Mouse (Mus musculus) heart, postnatal 25 days (tissue): Measurements from ENCODE around the gene Lrmda. TPM values are rescaled to one million over a fixed set of nuclear protein-coding genes. Genes with fewer than 3 reads are reported as not detected.

ENCODE experiments used
- DNase-seq: peaks from one replicate; pipeline ENCODE4 v3.0.0; 2022; ENCODE audit warnings: low spot score
- intact Hi-C: fragments of 180-260 bp; cut with DNase I; formaldehyde crosslinking; loops from one replicate; pipeline ENCODE4 v1.15.1; 2025
- total RNA-seq, 2 experiments: library from RNA; stranded (reverse); gene quantifications; 2 replicates each; pipeline ENCODE4 v1.2.3; 2021

Gene Lrmda
- total RNA-seq, 2 experiments from 2014 or later, result 0.83 to 1.8 TPM

DNA sequence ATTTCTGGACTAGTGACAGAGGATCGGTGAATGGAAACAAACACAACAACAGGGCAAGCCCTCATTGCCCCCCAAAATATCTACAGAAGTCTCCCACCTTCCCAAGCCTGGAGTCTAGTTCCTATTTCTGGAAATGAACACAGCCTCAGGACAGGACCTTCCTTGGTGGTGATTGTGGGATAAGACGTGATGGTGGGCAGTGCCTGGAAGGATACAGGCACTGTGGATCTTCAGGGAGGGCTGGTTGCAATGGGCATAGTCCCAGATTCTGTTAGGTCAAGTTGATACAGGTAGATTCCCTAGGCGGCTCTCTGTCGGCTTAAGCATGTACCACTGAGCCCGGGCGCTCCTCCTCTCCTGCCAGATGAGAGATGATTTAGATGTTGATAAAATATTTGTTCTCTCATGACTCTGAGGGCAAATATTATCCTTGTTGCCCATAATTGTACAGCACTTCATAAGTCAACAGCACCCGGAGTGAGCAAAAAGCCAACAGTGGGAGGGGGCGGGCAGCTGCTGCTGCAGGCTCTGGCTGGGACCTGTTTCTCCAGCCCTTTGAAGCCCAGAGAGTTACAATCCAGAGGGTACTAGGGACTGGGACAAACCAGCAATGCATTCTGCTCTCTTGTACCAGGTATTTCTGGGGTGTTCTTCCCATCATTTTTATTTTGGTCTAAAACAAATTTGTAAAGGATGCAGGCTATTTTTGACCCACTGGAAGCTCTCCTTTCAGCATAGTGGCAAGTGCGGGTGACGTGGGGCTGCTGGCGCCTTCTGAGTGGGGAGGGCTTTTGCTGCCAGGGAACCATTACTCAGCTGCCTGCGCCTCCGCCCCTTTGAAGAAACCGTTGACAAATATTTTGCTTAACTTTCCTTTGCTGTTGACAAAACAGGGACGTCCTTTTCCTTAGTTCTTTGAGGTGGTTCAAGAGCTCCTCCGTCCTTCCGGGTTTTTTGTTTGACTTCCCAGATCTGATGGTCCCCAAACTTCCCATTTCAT lies 630.8 kb downstream of the Lrmda start:
- no peak for DNase-seq
- intact Hi-C loops, result loop anchor here (5.0 to 10.0 kb wide), 2 partner anchors 112 to 165 kb away; no protein-coding TSS in a partner anchor

DNA sequence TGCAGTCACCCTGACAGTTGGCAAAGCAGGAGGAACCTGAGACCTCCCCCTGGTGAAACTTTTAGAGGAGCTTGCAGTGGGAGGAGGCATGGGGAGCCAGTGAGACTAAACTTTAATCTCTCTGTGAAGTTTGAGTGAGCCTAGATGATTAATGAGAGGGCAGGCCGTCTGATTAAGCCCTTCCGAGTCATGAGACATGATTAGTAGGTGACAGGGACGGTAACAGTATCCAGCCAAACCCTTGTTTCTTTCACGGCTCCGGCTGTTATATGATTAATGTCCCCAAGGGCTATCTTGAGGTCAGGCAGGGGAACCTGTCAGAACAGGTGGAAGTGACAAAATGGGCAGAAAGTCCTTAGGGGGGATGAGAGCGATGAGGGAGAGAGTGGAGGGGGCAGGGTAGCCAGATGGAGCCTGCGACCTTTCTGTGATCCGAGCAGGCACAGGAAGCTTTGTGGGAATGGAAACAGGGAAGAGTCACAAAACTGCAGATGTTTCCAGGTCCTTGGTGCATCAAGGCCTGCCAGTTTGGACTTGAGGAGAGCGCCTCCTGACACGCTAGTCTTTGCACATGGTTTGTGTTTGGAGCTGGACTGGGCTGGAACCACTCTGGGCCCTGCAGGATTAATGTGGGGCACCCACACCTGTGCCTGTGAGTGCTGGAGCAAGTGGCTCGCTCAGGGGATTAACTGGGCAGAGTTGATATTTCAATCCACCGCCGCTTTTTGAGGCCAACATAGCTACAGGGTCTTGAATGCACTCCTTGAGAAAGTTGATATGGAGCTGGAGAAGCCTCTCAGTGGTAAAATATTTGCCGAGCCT lies 631.8 kb downstream of the Lrmda start:
- no peak for DNase-seq
- intact Hi-C loops, result no loop called here

DNA sequence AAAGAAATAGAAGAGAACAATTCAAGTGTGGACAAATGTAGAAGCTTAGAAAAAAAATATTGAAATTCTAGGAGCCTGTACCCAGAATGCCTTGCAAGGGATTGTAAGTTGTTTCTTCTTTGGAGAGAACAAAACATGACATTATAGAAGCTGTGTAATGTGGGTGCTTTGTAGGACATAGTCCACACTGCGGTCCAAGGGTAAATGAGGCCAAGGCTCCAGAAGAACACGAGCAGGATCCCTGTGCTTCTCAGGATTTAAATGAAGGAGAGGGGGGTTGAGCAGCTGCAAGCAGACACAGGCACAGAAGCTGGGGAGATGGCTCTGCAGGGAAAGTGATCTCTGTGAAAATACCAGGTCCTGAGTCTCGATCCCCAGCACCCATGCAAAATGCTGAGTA lies 643.0 kb downstream of the Lrmda start:
- DNase-seq, result no peak
- intact Hi-C loops, result no loop called here

GRCm38 (mm10) chr14:22666437-22666836 lies 646.9 kb downstream of the Lrmda start:
- no peak for DNase-seq
- intact Hi-C loops, result no loop called here

DNA sequence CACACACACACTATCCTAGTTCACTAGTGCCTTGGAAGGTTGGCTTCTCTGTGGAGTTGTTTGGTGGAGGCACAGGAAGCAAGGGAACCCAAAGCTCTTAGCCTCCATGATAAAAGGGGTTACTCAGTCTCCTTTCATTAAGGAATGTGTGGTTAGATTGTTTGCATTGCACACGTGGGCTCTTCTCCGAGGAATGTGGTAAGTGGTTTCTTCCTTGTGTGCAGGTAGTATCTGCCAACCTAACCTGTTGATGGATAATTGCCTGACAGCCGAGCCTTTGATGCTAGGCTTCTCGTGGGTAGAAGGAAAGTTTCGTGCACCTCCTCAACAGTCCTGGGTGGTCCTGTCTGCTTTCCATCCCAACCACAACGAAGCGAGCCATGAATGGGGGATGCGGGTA lies 648.8 kb downstream of the Lrmda start:
- DNase-seq, result no peak
- intact Hi-C loops, result no loop called here

- no peak for DNase-seq
- intact Hi-C loops, result no loop called here
Observed at GRCm38 (mm10) chr14:22668711-22669110, 649.2 kb downstream of the Lrmda start.

- no peak for DNase-seq
- intact Hi-C loops, result no loop called here
Observed at GRCm38 (mm10) chr14:22673581-22673980, 654.1 kb downstream of the Lrmda start.

DNA sequence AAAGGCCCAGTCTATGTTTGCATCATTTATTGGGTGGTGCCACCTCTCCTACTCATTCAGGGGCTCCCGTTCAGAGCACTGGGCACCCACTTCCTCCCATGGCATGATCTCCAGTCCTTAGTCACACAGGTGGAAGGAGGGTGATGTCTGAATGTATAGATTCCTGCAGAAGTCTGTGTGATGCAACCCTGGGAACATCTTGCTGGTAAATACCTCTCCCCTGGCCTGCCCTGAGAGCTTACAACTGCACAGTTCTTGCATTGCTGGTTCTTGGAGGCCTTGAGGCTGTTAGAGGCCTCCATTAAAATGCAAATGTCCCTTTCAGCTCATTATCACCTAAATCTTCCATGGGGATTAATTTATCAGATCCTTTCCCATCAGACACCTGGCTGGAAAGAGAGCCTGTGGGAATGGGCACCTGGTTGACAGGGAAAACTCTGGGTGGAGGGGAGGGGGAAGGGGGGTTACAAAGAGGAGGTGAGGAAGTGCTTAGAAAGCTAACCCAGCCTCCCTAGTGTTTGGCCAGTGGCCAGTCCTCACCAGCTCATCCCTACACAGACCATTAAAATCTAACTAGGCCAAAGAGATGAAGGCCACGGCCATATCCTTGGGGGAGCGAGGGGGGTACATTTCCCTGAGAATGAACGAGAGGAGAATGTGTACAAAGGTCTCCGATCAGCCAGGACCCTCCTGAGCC lies 659.6 kb downstream of the Lrmda start:
- intact Hi-C loops, result no loop called here
- no peak for DNase-seq

GRCm38 (mm10) chr14:22679705-22680643 lies 660.5 kb downstream of the Lrmda start:
- DNase-seq, result no peak
- intact Hi-C loops, result no loop called here

GRCm38 (mm10) chr14:22686886-22687285 lies 667.4 kb downstream of the Lrmda start:
- intact Hi-C loops, result no loop called here
- no peak for DNase-seq

- intact Hi-C loops, result no loop called here
- DNase-seq, result no peak
Observed at GRCm38 (mm10) chr14:22688399-22688798, 668.9 kb downstream of the Lrmda start.

- intact Hi-C loops, result no loop called here
Observed at GRCm38 (mm10) chr14:22695448-22695847, 675.9 kb downstream of the Lrmda start.

DNA sequence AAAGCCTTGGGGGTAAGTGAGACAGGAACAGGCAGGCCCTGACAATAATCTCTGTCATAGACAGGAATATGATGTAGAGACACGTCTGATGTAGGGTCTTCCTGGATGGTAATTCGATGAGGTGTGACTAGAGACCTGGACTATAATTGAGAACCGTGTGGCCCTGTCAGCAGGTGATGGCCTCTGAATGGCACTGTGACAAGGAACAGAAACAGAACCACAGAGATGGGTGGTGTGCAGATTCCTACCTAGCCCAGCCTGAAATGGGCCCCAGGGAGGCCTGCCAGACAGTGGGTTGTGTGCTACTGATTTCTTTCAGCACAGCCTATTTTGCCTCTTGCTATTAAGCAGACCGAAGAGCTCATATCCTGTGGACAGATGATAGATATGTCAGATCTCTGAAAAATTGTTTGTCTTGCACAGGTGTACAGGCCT lies 676.4 kb downstream of the Lrmda start:
- intact Hi-C loops, result no loop called here

More at GRCm38 (mm10) chr14:22695448-22695847, 675.9 kb downstream of the Lrmda start:
- DNase-seq, result no peak

DNA sequence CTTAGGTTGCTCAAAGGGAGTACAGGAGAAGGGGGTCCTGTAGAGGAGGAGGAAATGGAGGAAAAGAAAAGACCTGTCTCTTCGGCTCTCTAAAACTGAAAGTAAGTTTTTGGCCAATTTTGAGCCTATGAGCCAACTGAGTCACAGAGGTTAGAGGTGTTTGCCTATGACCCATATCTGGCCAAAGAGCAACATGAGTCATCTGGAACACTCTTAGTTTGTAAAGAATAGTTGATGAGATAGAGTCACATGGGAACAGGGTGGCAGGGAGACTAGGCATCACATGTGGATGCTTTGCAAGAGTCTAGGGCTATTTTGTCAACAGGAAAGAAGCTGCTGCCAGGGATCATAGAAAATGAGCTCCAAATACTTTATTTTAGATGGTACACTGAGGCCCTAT lies 680.7 kb downstream of the Lrmda start:
- intact Hi-C loops, result no loop called here

More for the DNA sequence above, 676.4 kb downstream of the Lrmda start:
- DNase-seq, result no peak

DNA sequence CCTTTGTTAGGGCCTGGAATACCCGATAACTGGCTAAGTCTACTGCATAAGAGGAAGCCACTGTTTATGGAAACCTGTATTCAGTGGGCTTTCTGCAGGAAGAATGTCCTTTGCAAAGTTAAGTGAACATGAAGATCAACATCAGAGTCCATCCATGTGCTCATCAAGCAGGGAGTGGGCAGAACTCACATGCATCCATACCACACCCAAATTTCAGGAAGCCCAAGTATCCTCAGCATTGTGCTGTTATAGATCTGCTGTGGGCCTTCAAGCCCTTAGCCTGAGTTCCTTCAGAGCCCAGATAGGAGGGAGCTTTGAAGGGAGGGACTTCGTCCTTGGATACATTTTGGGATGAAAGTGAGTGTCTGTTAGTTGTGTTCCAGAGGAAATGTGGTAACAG lies 681.2 kb downstream of the Lrmda start:
- intact Hi-C loops, result no loop called here
- DNase-seq, result no peak

More for the DNA sequence above, 680.7 kb downstream of the Lrmda start:
- no peak for DNase-seq

DNA sequence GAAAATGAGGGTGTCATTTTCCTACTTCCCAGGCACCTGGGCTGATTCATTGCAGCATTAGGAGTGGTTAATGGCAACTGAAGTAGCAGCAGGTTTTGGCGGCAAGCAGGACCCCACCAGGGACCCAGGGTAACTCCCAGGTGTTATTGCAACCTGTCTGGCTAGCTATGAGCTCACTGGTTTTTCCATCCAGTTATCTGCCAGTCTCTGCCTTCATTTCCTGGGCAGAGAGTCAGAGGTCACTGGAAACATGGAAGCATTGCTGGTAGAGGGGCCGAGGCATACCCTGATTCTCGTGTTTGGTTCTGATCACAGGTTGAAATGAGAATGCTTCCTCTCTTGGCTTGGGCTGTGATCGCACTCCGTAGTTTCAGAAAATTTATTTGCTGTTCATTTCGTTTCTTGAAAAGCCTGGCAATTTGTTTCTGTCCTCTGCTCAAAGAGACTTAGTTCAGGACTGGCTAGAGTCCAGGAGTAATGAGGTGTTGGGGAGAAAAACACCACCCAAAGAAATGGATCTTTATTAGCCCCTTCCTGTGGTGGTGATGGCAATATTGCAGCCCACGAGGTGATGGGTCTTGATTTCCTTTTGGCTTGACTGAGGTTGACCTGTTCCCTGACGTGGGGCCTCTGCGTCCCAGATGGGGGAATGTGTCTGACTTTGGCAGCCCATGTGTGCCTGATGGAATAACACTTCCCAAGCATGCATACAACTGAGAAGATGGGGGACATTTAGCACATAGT lies 688.6 kb downstream of the Lrmda start:
- intact Hi-C loops, result no loop called here
- no peak for DNase-seq

GRCm38 (mm10) chr14:22710071-22710661 lies 690.7 kb downstream of the Lrmda start:
- intact Hi-C loops, result no loop called here
- DNase-seq, result no peak

DNA sequence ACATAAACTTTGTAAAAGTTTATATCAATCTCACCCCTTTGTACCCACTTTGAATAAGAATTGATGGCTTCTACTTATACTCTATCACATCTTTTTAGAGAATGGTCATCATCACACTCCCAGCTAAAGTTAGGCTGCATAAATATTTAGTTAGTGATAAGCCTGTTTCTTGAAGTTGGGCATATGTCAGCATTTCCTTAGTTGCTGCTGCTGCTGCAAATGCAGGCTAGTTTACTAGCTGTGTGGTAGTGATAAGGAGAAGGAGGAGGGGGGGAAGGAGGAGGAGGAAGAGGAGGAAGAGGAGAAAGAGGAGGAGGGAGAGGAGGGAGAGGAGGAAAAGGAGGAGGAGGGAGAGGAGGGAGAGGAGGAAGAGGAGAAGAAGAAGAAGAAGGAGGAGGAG lies 692.9 kb downstream of the Lrmda start:
- DNase-seq, result no peak
- intact Hi-C loops, result no loop called here
